Mouse (Mus musculus) spleen, adult 2 months (tissue): ENCODE results near the gene Tssk3.

Experiments
- CTCF ChIP-seq: fragments of 200-500 bp; IDR thresholded peaks from 2 replicates; pipeline ENCODE4 v1.5.1; 2011; ENCODE audit warnings: mild to moderate bottlenecking, inconsistent platforms; ENCODE audit not compliant: insufficient read depth, insufficient read length, insufficient replicate concordance; ENCODE audit errors: extremely low read depth
- POLR2A ChIP-seq: fragments of 200-500 bp; IDR thresholded peaks from 2 replicates; pipeline ENCODE4 v1.6.1; 2011; ENCODE audit warnings: low read depth, low read length, inconsistent platforms

DNA sequence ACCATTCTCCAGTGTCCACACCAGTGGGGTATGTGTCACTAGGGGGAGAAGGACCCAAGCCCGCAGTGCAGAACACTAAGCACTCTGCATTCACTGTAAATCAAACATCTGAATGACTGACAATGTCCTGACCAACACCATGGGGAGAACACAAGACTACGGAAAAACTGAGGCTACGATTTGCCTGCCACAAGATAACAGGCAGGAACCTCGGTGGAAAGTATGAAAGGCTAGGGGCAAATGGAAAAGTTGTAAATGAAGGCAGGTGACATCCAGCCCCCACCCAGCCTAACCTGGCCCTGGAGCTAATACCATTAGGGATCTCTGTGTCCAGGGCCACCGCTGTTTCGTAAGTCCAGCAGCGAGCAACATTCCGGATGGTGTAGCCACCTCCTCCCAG lies 27.7 kb upstream of the Tssk3 start:
- TF ChIP-seq POLR2A (no peak), CTCF (no peak)
